Mouse (Mus musculus): ENCODE measurements around the gene Acin1.

- no peak for TF ChIP-seq CTCF (IDR thresholded peaks at IDR 0.05; ENCODE audit: control insufficient read depth, insufficient read depth, low read length)
- no peak for TF ChIP-seq POLR2A (IDR thresholded peaks at IDR 0.05; ENCODE audit: borderline replicate concordance, control insufficient read depth, low read depth, low read length)
These were observed 4.3 kb downstream of the Acin1 start for GRCm38 (mm10) chr14:54682396-54682795.
